Mouse (Mus musculus) liver, postnatal 0 days (tissue): ENCODE data around the gene Hyal4. TPM values are rescaled to one million over a fixed set of nuclear protein-coding genes. Genes with fewer than 3 reads are reported as not detected.

ENCODE experiments used
- ATAC-seq: fragments of 200-750 bp; cut with Nextera tagmentation; 2 replicates; pipeline ENCODE4 v1.8.0; 2017; ENCODE audit warnings: mild to moderate bottlenecking, moderate library complexity
- DNase-seq: peaks from one replicate; pipeline ENCODE4 v3.0.0-alpha.2; 2016
- H3K27ac ChIP-seq: fragments of 300-500 bp; sonication (generic); 2 replicates; pipeline ENCODE4 v1.5.1; 2014; ENCODE audit warnings: antibody characterized with exemption, moderate library complexity, mild to moderate bottlenecking, low read depth
- H3K27me3 ChIP-seq: fragments of 300-500 bp; sonication (generic); 2 replicates; pipeline ENCODE4 v1.6.1; 2014; ENCODE audit warnings: low read length, control low read depth, mixed read lengths; ENCODE audit not compliant: insufficient read depth
- H3K36me3 ChIP-seq: fragments of 300-500 bp; sonication (generic); replicated peaks from 2 replicates; pipeline ENCODE4 v1.6.1; 2014; ENCODE audit warnings: mild to moderate bottlenecking, control low read depth, low read length, moderate library complexity, mixed read lengths; ENCODE audit not compliant: insufficient read depth
- H3K4me1 ChIP-seq: fragments of 300-500 bp; sonication (generic); 2 replicates; pipeline ENCODE4 v1.6.1; 2014; ENCODE audit warnings: antibody characterized with exemption, mild to moderate bottlenecking, control low read depth; ENCODE audit not compliant: insufficient read depth
- H3K4me2 ChIP-seq: fragments of 300-500 bp; sonication (generic); 2 replicates; pipeline ENCODE4 v1.6.1; 2014; ENCODE audit warnings: low read depth, mild to moderate bottlenecking, low read length, moderate library complexity, mixed read lengths
- H3K4me3 ChIP-seq: fragments of 300-500 bp; sonication (generic); 2 replicates; pipeline ENCODE4 v1.5.1; 2014; ENCODE audit warnings: low read depth, low read length
- H3K9ac ChIP-seq: fragments of 300-500 bp; sonication (generic); replicated peaks from 2 replicates; pipeline ENCODE4 v1.6.1; 2014; ENCODE audit warnings: mild to moderate bottlenecking, moderate library complexity
- H3K9me3 ChIP-seq: fragments of 300-500 bp; sonication (generic); 2 replicates; pipeline ENCODE4 v1.6.1; 2016; ENCODE audit warnings: mild to moderate bottlenecking, control low read depth, low read length, mixed read lengths
- CTCF ChIP-seq: sonication (generic); IDR thresholded peaks from 2 replicates; pipeline ENCODE4 v1.5.1; 2016; ENCODE audit warnings: antibody characterized with exemption, low read depth
- EP300 ChIP-seq: IDR thresholded peaks from 2 replicates; pipeline ENCODE4 v1.6.1; 2016; ENCODE audit warnings: antibody characterized with exemption, low read depth, mild to moderate bottlenecking
- WGBS: fragments of 180-500 bp; shearing (Covaris S2); extraction: QIAGEN DNeasy Blood & Tissue Kit; methylation state at CpG from one replicate; pipeline ENCODE4 v1.1.7; 2014; ENCODE audit not compliant: insufficient replicate concordance; 5-methylcytosine and 5-hydroxymethylcytosine counted together
- polyA plus RNA-seq: library from polyadenylated mRNA; unstranded; fragments of >200 nt; fragmentation: Nextera tagmentation; extraction: Ambion mirVana; gene quantifications from 2 replicates; pipeline ENCODE4 v1.2.1, GENCODE M21; 2015

Hyal4 gene
- polyA plus RNA-seq, 1 experiment from 2014 or later: 0.09 TPM

DNA sequence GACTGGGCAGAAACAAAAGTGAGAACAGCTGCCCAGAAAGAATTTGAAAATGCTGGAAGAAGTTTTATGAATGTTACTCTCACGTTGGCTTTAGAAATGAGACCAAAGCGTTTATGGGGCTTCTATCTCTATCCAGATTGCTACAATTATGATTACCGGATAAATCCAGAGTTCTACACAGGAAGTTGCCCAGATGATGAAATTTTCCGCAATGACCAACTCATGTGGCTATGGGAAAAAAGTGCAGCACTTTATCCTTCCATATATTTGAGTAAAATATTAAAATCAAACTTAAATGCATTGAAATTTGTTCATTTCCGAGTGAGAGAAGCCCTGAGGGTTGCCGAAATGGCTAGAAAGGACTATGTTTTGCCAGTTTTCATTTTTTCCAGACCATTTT lies 13.6 kb upstream of the Hyal4 start:
- no peak for DNase-seq
- H3K4me1 ChIP-seq: no peaks in the 10 kb centered on the region
- H3K4me3 ChIP-seq: no peak overlapping the region
- WGBS: 70% methylated on average over 6 of the region's 6 CpGs
- no peaks in the 10 kb centered on the region for H3K27me3 ChIP-seq
- TF ChIP-seq CTCF: no peak
- TF ChIP-seq EP300: no peak
- no peak overlapping the region for H3K4me2 ChIP-seq
- no peak overlapping the region for H3K9ac ChIP-seq
- H3K9me3 ChIP-seq: no peaks in the 10 kb centered on the region
- no peaks in the 10 kb centered on the region for H3K36me3 ChIP-seq
- H3K27ac ChIP-seq: no peak overlapping the region
- no peak for ATAC-seq

DNA sequence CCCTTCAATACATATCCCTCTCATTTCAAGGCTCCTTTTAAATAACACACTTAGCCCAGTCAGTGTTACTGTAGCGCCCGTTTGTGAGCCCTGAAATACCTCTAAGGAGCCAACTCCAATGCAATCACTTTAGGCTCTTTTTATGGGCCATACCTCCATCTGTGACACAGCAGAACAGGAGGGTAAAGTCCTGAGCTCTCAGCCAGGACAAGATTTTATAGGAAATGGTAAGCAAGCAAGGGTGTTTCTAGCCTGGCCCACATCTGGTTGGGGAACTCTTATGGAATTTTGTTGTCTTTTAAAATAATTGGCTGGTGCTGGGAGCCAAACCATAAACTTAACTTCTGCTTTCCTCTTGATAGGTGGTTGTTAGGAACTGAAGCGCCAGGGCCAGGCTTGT lies 11.2 kb downstream of the Hyal4 start:
- Histone ChIP-seq H3K4me3 (no peak overlapping the region), H3K4me2 (no peak overlapping the region), H3K9ac (no peak overlapping the region), H3K4me1 (no peaks in the 10 kb centered on the region), H3K9me3 (0 out of 2 replicates have a peak, but pooled peaks cover 2% of the 10 kb centered on the region), H3K27ac (no peak overlapping the region), H3K36me3 (no peaks in the 10 kb centered on the region), H3K27me3 (no peaks in the 10 kb centered on the region)
- 78% methylated on average over 3 of the region's 3 CpGs for WGBS
- no peak for TF ChIP-seq CTCF
- TF ChIP-seq EP300: no peak
- ATAC-seq: no peak
- no peak for DNase-seq

DNA sequence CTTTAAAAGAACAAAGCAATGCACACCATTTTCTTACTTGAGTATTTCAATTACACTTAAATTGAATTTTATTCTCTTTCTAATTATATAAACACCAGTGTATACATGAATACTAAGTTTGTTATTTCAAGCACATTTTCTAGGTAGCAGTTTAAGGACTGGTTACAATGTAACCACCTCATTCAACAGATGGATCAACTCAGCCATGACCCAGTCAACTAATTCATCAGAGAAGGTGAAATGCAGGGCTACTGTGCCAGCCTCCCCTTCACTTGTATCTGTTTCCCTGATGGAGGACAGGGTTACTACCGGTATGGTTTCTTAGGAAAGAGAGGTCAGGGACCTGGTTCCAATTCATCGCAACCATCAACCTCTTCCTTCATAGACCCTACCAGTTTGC lies 18.1 kb downstream of the Hyal4 start:
- DNase-seq: no peak
- Histone ChIP-seq H3K27ac (no peak overlapping the region), H3K36me3 (no peaks in the 10 kb centered on the region), H3K4me2 (no peak overlapping the region), H3K27me3 (no peaks in the 10 kb centered on the region), H3K9me3 (no peaks in the 10 kb centered on the region), H3K9ac (no peak overlapping the region), H3K4me1 (no peaks in the 10 kb centered on the region), H3K4me3 (no peak overlapping the region)
- TF ChIP-seq EP300 (no peak), CTCF (no peak)
- ATAC-seq: no peak
- 81% methylated on average over 2 of the region's 2 CpGs for WGBS

DNA sequence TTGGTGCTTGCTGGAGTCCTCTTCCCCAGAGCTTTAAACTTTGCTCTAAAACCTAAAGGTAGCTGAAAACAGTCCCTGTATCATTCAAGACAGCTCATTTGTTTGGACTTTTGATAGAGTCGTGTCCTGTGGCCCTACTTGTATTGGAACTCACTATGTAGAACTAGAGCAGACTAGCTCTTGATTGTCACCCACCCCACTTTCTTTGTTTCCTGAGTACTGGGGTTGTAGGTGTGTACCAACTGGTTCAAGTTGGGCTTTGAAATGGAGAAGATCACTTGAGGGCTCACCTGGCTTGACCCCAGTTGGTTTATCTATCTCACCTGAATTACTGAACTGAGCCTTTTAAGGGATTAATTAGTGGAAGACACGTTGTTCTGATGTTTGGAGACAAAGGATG lies 31.1 kb downstream of the Hyal4 start:
- H3K4me1 ChIP-seq: no peaks in the 10 kb centered on the region
- 52% methylated on average over 2 of the region's 2 CpGs for WGBS
- no peak for TF ChIP-seq EP300
- TF ChIP-seq CTCF: no peak
- H3K9ac ChIP-seq: no peak overlapping the region
- H3K9me3 ChIP-seq: no peaks in the 10 kb centered on the region
- no peak for DNase-seq
- no peak overlapping the region for H3K27ac ChIP-seq
- no peaks in the 10 kb centered on the region for H3K36me3 ChIP-seq
- ATAC-seq: no peak
- no peak overlapping the region for H3K4me3 ChIP-seq
- H3K27me3 ChIP-seq: no peaks in the 10 kb centered on the region
- H3K4me2 ChIP-seq: no peak overlapping the region

DNA sequence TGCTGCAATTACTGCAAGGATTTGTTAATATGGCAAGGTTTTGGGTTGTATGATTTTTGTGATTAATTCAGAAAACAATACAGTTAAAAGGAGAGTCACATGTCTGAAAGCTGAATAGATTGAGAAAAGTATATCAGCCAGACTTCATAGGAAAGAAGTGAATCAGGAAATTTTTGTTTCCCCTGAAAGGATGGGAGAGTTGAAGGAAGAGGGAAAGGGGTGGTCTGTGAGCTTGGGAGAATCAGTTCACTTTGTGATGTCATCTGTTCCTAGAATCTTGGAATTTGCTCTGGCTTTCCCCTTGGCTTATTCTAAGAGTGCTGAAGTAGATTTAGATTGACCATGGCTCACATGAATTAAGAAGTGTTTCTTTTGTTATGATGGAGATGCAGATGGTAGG lies 42.8 kb downstream of the Hyal4 start, which contains the start of gene Spam1:
Spam1 (plus strand) TSS at position 301 of the 400 bp plus-strand sequence.
- no peaks in the 10 kb centered on the region for H3K36me3 ChIP-seq
- H3K4me1 ChIP-seq: no peaks in the 10 kb centered on the region
- H3K4me2 ChIP-seq: no peak within 1 kb of the TSS
- no peak within 1 kb of the TSS for H3K4me3 ChIP-seq
- ATAC-seq: no peak
- no peak within 1 kb of the TSS for H3K9ac ChIP-seq
- no peak within 1 kb of the TSS for H3K27ac ChIP-seq
- H3K27me3 ChIP-seq: no peaks in the 10 kb centered on the region
- TF ChIP-seq CTCF (no peak), EP300 (no peak)
- no peaks in the 10 kb centered on the region for H3K9me3 ChIP-seq
- DNase-seq: no peak

Other genes starting within 250 kb of the Hyal4 start
- gene Iqub, start 233.3 kb upstream of the Hyal4 start, polyA plus RNA-seq: 0.05 TPM in 1 of 2 replicates, not detected in the other
- gene Ndufa5, start 220.3 kb upstream of the Hyal4 start, polyA plus RNA-seq: 303 and 316 TPM in 2 replicates
- gene Asb15, start 220.2 kb upstream of the Hyal4 start, polyA plus RNA-seq: not detected in 2 replicates
- gene Lmod2, start 150.6 kb upstream of the Hyal4 start, polyA plus RNA-seq: 0.05 and 0.53 TPM in 2 replicates
- gene Wasl, start 83.3 kb upstream of the Hyal4 start, polyA plus RNA-seq: 44.2 and 46.0 TPM in 2 replicates
- gene Hyal6, start 15.1 kb upstream of the Hyal4 start, polyA plus RNA-seq: 0.02 TPM in 2 replicates
- not detected in 2 replicates for gene Spam1, start 42.9 kb downstream of the Hyal4 start, polyA plus RNA-seq
- 0.14 TPM in 1 of 2 replicates, not detected in the other for gene Hyal5, start 109.7 kb downstream of the Hyal4 start, polyA plus RNA-seq
- gene Tmem229a, start 208.0 kb downstream of the Hyal4 start, polyA plus RNA-seq: 0.11 and 0.13 TPM in 2 replicates